Mouse (Mus musculus) heart, embryonic 12.5 days (tissue): ENCODE results near the gene Slc6a18. TPM values are rescaled to one million over a fixed set of nuclear protein-coding genes. Genes with fewer than 3 reads are reported as not detected.

Experiments
- polyA plus RNA-seq: library from polyadenylated mRNA; unstranded; fragments of >200 nt; fragmentation: Nextera tagmentation; extraction: Ambion mirVana; gene quantifications from 2 replicates; pipeline ENCODE4 v1.2.1, GENCODE M21; 2016

Gene Slc6a18
- polyA plus RNA-seq, 1 experiment from 2014 or later = not detected

Other genes starting within 250 kb of the Slc6a18 start
- gene Lpcat1, start 210.8 kb downstream of the Slc6a18 start, polyA plus RNA-seq = 24.1 and 25.1 TPM in 2 replicates
- gene Slc6a3, start 141.3 kb downstream of the Slc6a18 start, polyA plus RNA-seq = 0.09 and 0.35 TPM in 2 replicates
- 112 and 122 TPM in 2 replicates for gene Clptm1l, start 74.0 kb downstream of the Slc6a18 start, polyA plus RNA-seq
- gene Tert, start 51.1 kb downstream of the Slc6a18 start, polyA plus RNA-seq = 2.9 and 3.0 TPM in 2 replicates
- not detected in 2 replicates for gene Slc6a19, start 26.8 kb upstream of the Slc6a18 start, polyA plus RNA-seq
- 52.1 and 53.2 TPM in 2 replicates for gene Slc12a7, start 55.1 kb upstream of the Slc6a18 start, polyA plus RNA-seq
- gene Nkd2, start 169.6 kb upstream of the Slc6a18 start, polyA plus RNA-seq = 4.9 and 5.5 TPM in 2 replicates